Mouse (Mus musculus) neural tube, embryonic 12.5 days (tissue): ENCODE measurements around the gene Pank2. TPM values are rescaled to one million over a fixed set of nuclear protein-coding genes. Genes with fewer than 3 reads are reported as not detected.
"Not testable (repeated sequence)": the region's sequence is repeated elsewhere in the genome, so short reads cannot be mapped to it uniquely, and the experiment has no call there.

Experiments used
- ATAC-seq: fragments of 200-750 bp; cut with Nextera tagmentation; 2 replicates; pipeline ENCODE4 v1.8.0; 2017; ENCODE audit warnings: low read depth, mild to moderate bottlenecking, moderate TSS enrichment, moderate library complexity; ENCODE audit not compliant: low FRiP score
- H3K27ac ChIP-seq: fragments of 300-500 bp; sonication (generic); 2 replicates; pipeline ENCODE4 v1.5.1; 2016
- H3K27me3 ChIP-seq: fragments of 300-500 bp; sonication (generic); replicated peaks from 2 replicates; pipeline ENCODE4 v1.6.1; 2016; ENCODE audit warnings: mild to moderate bottlenecking
- H3K36me3 ChIP-seq: fragments of 300-500 bp; sonication (generic); 2 replicates; pipeline ENCODE4 v1.6.1; 2016; ENCODE audit warnings: mild to moderate bottlenecking
- H3K4me1 ChIP-seq: fragments of 300-500 bp; sonication (generic); 2 replicates; pipeline ENCODE4 v1.6.1; 2016
- H3K4me2 ChIP-seq: fragments of 300-500 bp; sonication (generic); replicated peaks from 2 replicates; pipeline ENCODE4 v1.6.1; 2016; ENCODE audit warnings: mild to moderate bottlenecking
- H3K4me3 ChIP-seq: fragments of 300-500 bp; sonication (generic); 2 replicates; pipeline ENCODE4 v1.5.1; 2016
- H3K9ac ChIP-seq: fragments of 300-500 bp; sonication (generic); 2 replicates; pipeline ENCODE4 v1.6.1; 2016; ENCODE audit warnings: mild to moderate bottlenecking
- H3K9me3 ChIP-seq: fragments of 300-500 bp; sonication (generic); 2 replicates; pipeline ENCODE4 v1.6.1; 2016; ENCODE audit warnings: mild to moderate bottlenecking
- WGBS: fragments of 180-500 bp; shearing (Covaris S2); methylation state at CpG from one replicate; pipeline ENCODE4 v1.1.7; 2016; 5-methylcytosine and 5-hydroxymethylcytosine counted together
- polyA plus RNA-seq: library from polyadenylated mRNA; unstranded; fragments of >200 nt; fragmentation: Nextera tagmentation; extraction: Ambion mirVana; gene quantifications from 2 replicates; pipeline ENCODE4 v1.2.1, GENCODE M21; 2016

The Pank2 gene
- polyA plus RNA-seq, result 55.3 and 56.1 TPM in 2 replicates

GRCm38 (mm10) chr2:131262213-131262672 lies at the start of gene Pank2:
TSS of gene Pank2 (plus strand) at chr2:131262495.
- Histone ChIP-seq H3K4me2 (peak within 1 kb of the TSS; percentile 78), H3K27ac (peak within 1 kb of the TSS; percentile 96), H3K36me3 (no peaks in the 10 kb centered on the region), H3K9me3 (no peaks in the 10 kb centered on the region), H3K4me3 (peak within 1 kb of the TSS; percentile 95), H3K27me3 (no peaks in the 10 kb centered on the region), H3K9ac (peak within 1 kb of the TSS; percentile 95), H3K4me1 (peaks cover 14% of the 10 kb centered on the region)
- peak; percentile 100 for ATAC-seq
- WGBS, result under 1% methylated on average over 49 of the region's 49 CpGs

- no peak overlapping the region for H3K4me2 ChIP-seq
- peaks cover 5% of the 10 kb centered on the region for H3K4me1 ChIP-seq
- no peaks in the 10 kb centered on the region for H3K27me3 ChIP-seq
- no peak overlapping the region for H3K27ac ChIP-seq
- no peak overlapping the region for H3K9ac ChIP-seq
- 90% methylated on average over 7 of the region's 7 CpGs for WGBS
- no peak overlapping the region for H3K4me3 ChIP-seq
- peaks cover 13% of the 10 kb centered on the region; the same call in 1 of the 2 replicates for H3K36me3 ChIP-seq
- no peak for ATAC-seq
- no peaks in the 10 kb centered on the region for H3K9me3 ChIP-seq
These were observed 48.5 kb upstream of the Pank2 start for GRCm38 (mm10) chr2:131213773-131214172.

GRCm38 (mm10) chr2:131215941-131216858 lies 46.1 kb upstream of the Pank2 start:
- Histone ChIP-seq H3K4me3 (no peak overlapping the region), H3K27ac (no peak overlapping the region), H3K27me3 (no peaks in the 10 kb centered on the region), H3K36me3 (peaks cover 13% of the 10 kb centered on the region; the same call in 1 of the 2 replicates), H3K4me2 (no peak overlapping the region), H3K9ac (no peak overlapping the region), H3K4me1 (peaks cover 1% of the 10 kb centered on the region), H3K9me3 (no peaks in the 10 kb centered on the region)
- WGBS, result 90% methylated on average over 7 of the region's 7 CpGs
- no peak for ATAC-seq

GRCm38 (mm10) chr2:131220030-131220429 lies 42.3 kb upstream of the Pank2 start:
- no peak overlapping the region for H3K27ac ChIP-seq
- H3K4me1 ChIP-seq, result no peaks in the 10 kb centered on the region
- H3K9ac ChIP-seq, result no peak overlapping the region
- H3K36me3 ChIP-seq, result no peaks in the 10 kb centered on the region
- 84% methylated on average over 4 of the region's 4 CpGs for WGBS
- H3K9me3 ChIP-seq, result no peaks in the 10 kb centered on the region
- ATAC-seq, result no peak
- no peak overlapping the region for H3K4me3 ChIP-seq
- H3K27me3 ChIP-seq, result no peaks in the 10 kb centered on the region
- H3K4me2 ChIP-seq, result no peak overlapping the region

GRCm38 (mm10) chr2:131221853-131222515 lies 40.3 kb upstream of the Pank2 start:
- no peaks in the 10 kb centered on the region for H3K4me1 ChIP-seq
- no peak overlapping the region for H3K9ac ChIP-seq
- H3K4me2 ChIP-seq, result no peak overlapping the region
- H3K9me3 ChIP-seq, result no peaks in the 10 kb centered on the region
- no peaks in the 10 kb centered on the region for H3K27me3 ChIP-seq
- H3K36me3 ChIP-seq, result no peaks in the 10 kb centered on the region
- WGBS, result 80% methylated on average over 3 of the region's 3 CpGs
- H3K27ac ChIP-seq, result no peak overlapping the region
- H3K4me3 ChIP-seq, result no peak overlapping the region
- ATAC-seq, result no peak

GRCm38 (mm10) chr2:131222562-131222961 lies 39.7 kb upstream of the Pank2 start:
- no peak overlapping the region for H3K9ac ChIP-seq
- H3K27ac ChIP-seq, result no peak overlapping the region
- no peak overlapping the region for H3K4me2 ChIP-seq
- H3K4me3 ChIP-seq, result no peak overlapping the region
- H3K36me3 ChIP-seq, result no peaks in the 10 kb centered on the region
- ATAC-seq, result no peak
- no peaks in the 10 kb centered on the region for H3K9me3 ChIP-seq
- WGBS, result 69% methylated on average over 5 of the region's 5 CpGs
- no peaks in the 10 kb centered on the region for H3K27me3 ChIP-seq
- no peaks in the 10 kb centered on the region for H3K4me1 ChIP-seq

GRCm38 (mm10) chr2:131223569-131223968 lies 38.7 kb upstream of the Pank2 start:
- 76% methylated on average over 1 of the region's 1 CpGs for WGBS
- Histone ChIP-seq H3K9ac (no peak overlapping the region), H3K4me2 (no peak overlapping the region), H3K4me1 (no peaks in the 10 kb centered on the region), H3K27ac (no peak overlapping the region), H3K27me3 (no peaks in the 10 kb centered on the region), H3K36me3 (no peaks in the 10 kb centered on the region), H3K4me3 (no peak overlapping the region), H3K9me3 (no peaks in the 10 kb centered on the region)
- ATAC-seq, result no peak

- no peaks in the 10 kb centered on the region for H3K27me3 ChIP-seq
- no peak for ATAC-seq
- H3K27ac ChIP-seq, result no peak overlapping the region
- H3K4me2 ChIP-seq, result no peak overlapping the region
- H3K36me3 ChIP-seq, result no peaks in the 10 kb centered on the region
- H3K9ac ChIP-seq, result no peak overlapping the region
- H3K4me3 ChIP-seq, result no peak overlapping the region
- no peaks in the 10 kb centered on the region for H3K9me3 ChIP-seq
- WGBS, result 89% methylated on average over 6 of the region's 6 CpGs
- H3K4me1 ChIP-seq, result no peaks in the 10 kb centered on the region
These were observed 37.1 kb upstream of the Pank2 start for GRCm38 (mm10) chr2:131225178-131225577.

- H3K4me2 ChIP-seq, ATAC-seq: not testable (repeated sequence)
- 80% methylated on average over 2 of the region's 2 CpGs for WGBS
These were observed 35.6 kb upstream of the Pank2 start for GRCm38 (mm10) chr2:131226669-131227068.

GRCm38 (mm10) chr2:131227243-131227642 lies 35.1 kb upstream of the Pank2 start:
- 93% methylated on average over 3 of the region's 3 CpGs for WGBS
- H3K27ac ChIP-seq, result no peak overlapping the region
- no peaks in the 10 kb centered on the region for H3K27me3 ChIP-seq
- H3K4me2 ChIP-seq, result no peak overlapping the region
- H3K9me3 ChIP-seq, result no peaks in the 10 kb centered on the region
- no peak for ATAC-seq
- no peak overlapping the region for H3K9ac ChIP-seq
- H3K4me3 ChIP-seq, result no peak overlapping the region
- no peaks in the 10 kb centered on the region for H3K4me1 ChIP-seq
- no peaks in the 10 kb centered on the region for H3K36me3 ChIP-seq

More at GRCm38 (mm10) chr2:131226669-131227068, 35.6 kb upstream of the Pank2 start:
- H3K27me3 ChIP-seq, H3K27ac ChIP-seq, H3K4me1 ChIP-seq, H3K4me3 ChIP-seq, H3K36me3 ChIP-seq, H3K9ac ChIP-seq, H3K9me3 ChIP-seq: not testable (repeated sequence)

- Histone ChIP-seq H3K9me3 (no peaks in the 10 kb centered on the region), H3K4me2 (no peak overlapping the region), H3K9ac (no peak overlapping the region), H3K27me3 (no peaks in the 10 kb centered on the region), H3K4me1 (peaks cover 11% of the 10 kb centered on the region), H3K36me3 (no peaks in the 10 kb centered on the region), H3K4me3 (no peak overlapping the region), H3K27ac (no peak overlapping the region)
- no peak for ATAC-seq
- 74% methylated on average over 2 of the region's 2 CpGs for WGBS
These were observed 29.7 kb upstream of the Pank2 start for GRCm38 (mm10) chr2:131232558-131232957.

GRCm38 (mm10) chr2:131233307-131234126 lies 28.8 kb upstream of the Pank2 start, which contains the start of gene Mavs:
TSS of gene Mavs (plus strand) at chr2:131234063.
- no peaks in the 10 kb centered on the region for H3K9me3 ChIP-seq
- H3K4me2 ChIP-seq, result peak within 1 kb of the TSS; percentile 78
- no peaks in the 10 kb centered on the region for H3K27me3 ChIP-seq
- 10% methylated on average over 29 of the region's 29 CpGs for WGBS
- ATAC-seq, result peak; percentile 100
- H3K4me3 ChIP-seq, result peak within 1 kb of the TSS; percentile 51
- H3K9ac ChIP-seq, result peak within 1 kb of the TSS; percentile 58
- H3K4me1 ChIP-seq, result peaks cover 11% of the 10 kb centered on the region
- H3K27ac ChIP-seq, result no peak within 1 kb of the TSS
- H3K36me3 ChIP-seq, result no peaks in the 10 kb centered on the region
